Mouse (Mus musculus) intestine, embryonic 16.5 days (tissue): ENCODE data around the gene Gnb2. TPM values are rescaled to one million over a fixed set of nuclear protein-coding genes. Genes with fewer than 3 reads are reported as not detected.

Experiments used
- ATAC-seq: fragments of 200-750 bp; cut with Nextera tagmentation; 2 replicates; pipeline ENCODE4 v1.8.0; 2017; ENCODE audit warnings: moderate TSS enrichment, moderate library complexity
- H3K27ac ChIP-seq: fragments of 300-500 bp; sonication (generic); 2 replicates; pipeline ENCODE4 v1.5.1; 2014; ENCODE audit warnings: mild to moderate bottlenecking, low read length
- H3K27me3 ChIP-seq: fragments of 300-500 bp; sonication (generic); replicated peaks from 2 replicates; pipeline ENCODE4 v1.6.1; 2014; ENCODE audit warnings: low read length, control low read depth, mixed read lengths; ENCODE audit not compliant: control insufficient read depth, insufficient read depth
- H3K36me3 ChIP-seq: fragments of 300-500 bp; sonication (generic); 2 replicates; pipeline ENCODE4 v1.6.1; 2014; ENCODE audit warnings: low read length, control low read depth; ENCODE audit not compliant: control insufficient read depth, insufficient read depth
- H3K4me1 ChIP-seq: fragments of 300-500 bp; sonication (generic); 2 replicates; pipeline ENCODE4 v1.6.1; 2014; ENCODE audit warnings: low read length, control low read depth, mixed read lengths; ENCODE audit not compliant: control insufficient read depth, insufficient read depth
- H3K4me2 ChIP-seq: fragments of 300-500 bp; sonication (generic); 2 replicates; pipeline ENCODE4 v1.6.1; 2014; ENCODE audit warnings: low read depth, low read length, control low read depth
- H3K4me3 ChIP-seq: fragments of 300-500 bp; sonication (generic); 2 replicates; pipeline ENCODE4 v1.5.1; 2014; ENCODE audit warnings: mild to moderate bottlenecking, low read length
- H3K9ac ChIP-seq: fragments of 300-500 bp; sonication (generic); 2 replicates; pipeline ENCODE4 v1.6.1; 2014; ENCODE audit warnings: low read depth, low read length
- H3K9me3 ChIP-seq: fragments of 300-500 bp; sonication (generic); 2 replicates; pipeline ENCODE4 v1.6.1; 2016; ENCODE audit warnings: low read length, control low read depth; ENCODE audit not compliant: control insufficient read depth
- WGBS: fragments of 180-500 bp; shearing (Covaris S2); extraction: QIAGEN DNeasy Blood & Tissue Kit; methylation state at CpG from one replicate; pipeline ENCODE4 v1.1.7; 2014; 5-methylcytosine and 5-hydroxymethylcytosine counted together
- polyA plus RNA-seq: library from polyadenylated mRNA; unstranded; fragments of >200 nt; fragmentation: Nextera tagmentation; extraction: Ambion mirVana; gene quantifications from 2 replicates; pipeline ENCODE4 v1.2.1, GENCODE M21; 2015

Gnb2 gene
- polyA plus RNA-seq, 1 experiment from 2014 or later = 354 TPM

DNA sequence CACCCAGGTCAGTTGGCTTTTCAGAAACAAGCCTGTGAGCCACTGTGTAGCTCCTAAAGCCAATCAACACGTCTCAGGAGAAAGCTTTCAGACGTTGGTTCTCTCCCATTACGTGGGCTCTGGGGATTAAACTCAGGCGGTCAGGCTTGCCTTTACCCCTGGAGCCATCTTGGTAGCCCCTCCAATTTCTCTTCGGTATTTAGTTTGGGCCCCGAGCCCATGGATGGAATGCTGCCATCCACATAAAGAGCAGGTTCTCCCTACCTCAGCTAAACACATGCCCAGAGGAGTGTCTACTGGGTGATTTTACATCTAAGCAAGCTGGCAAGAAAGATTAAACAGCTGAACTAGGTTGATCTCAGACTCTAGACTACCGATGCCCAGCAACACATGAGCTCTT, 33.1 kb downstream of the Gnb2 start:
- peaks cover 14% of the 10 kb centered on the region for H3K4me1 ChIP-seq
- no peak for ATAC-seq
- 90% methylated on average over 7 of the region's 7 CpGs for whole genome bisulfite sequencing
- no peaks in the 10 kb centered on the region for H3K27me3 ChIP-seq
- H3K9me3 ChIP-seq = no peaks in the 10 kb centered on the region
- no peak overlapping the region for H3K4me3 ChIP-seq
- no peak overlapping the region for H3K9ac ChIP-seq
- no peak overlapping the region for H3K4me2 ChIP-seq
- H3K27ac ChIP-seq = no peak overlapping the region
- H3K36me3 ChIP-seq = no peaks in the 10 kb centered on the region

DNA sequence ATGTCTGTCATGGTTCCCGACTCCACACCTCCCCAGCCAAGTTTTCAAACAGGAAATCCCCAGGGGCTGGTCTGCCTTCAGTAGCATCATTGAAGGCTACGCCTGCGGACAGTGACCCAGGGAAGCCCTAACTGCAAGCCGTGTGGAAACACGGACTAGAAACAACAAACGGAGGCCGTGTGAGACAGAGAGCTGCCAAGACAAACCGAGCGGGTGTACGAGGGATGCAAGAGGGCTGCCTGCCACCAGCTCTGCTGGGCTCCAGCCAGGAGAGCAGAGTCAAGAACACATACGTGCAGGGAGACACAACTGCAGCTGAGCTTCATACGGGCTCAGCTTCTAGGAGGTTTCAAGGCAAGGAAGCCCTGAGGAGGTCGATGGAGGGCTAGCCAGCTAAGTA, 39.5 kb downstream of the Gnb2 start:
- H3K9ac ChIP-seq = no peak overlapping the region
- ATAC-seq = no peak
- no peak overlapping the region for H3K27ac ChIP-seq
- WGBS = 73% methylated on average over 13 of the region's 13 CpGs
- no peaks in the 10 kb centered on the region for H3K9me3 ChIP-seq
- H3K4me2 ChIP-seq = no peak overlapping the region
- H3K4me1 ChIP-seq = no peaks in the 10 kb centered on the region
- no peaks in the 10 kb centered on the region for H3K27me3 ChIP-seq
- H3K36me3 ChIP-seq = no peaks in the 10 kb centered on the region
- no peak overlapping the region for H3K4me3 ChIP-seq

DNA sequence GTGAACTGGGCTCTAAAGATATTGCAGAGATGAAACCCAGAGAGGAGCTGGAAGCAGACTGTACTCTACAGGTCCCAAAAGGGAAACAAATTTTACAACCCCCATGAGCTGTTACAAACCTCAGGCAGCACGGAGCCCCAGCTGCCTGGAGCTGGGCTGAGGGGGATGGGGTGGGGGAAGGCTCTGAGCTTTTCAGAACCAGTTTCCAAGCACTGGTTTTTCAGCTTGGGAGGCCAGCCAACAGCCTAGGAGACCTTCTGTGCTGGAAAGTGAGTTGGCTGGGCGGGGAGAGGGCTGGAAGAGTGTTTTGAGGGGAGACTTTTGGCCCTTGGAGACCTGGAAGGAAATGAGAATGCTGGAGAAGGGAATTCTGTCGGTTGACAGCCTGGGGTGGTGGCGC, 41.8 kb downstream of the Gnb2 start:
- no peaks in the 10 kb centered on the region for H3K27me3 ChIP-seq
- no peaks in the 10 kb centered on the region for H3K4me1 ChIP-seq
- WGBS = 42% methylated on average over 4 of the region's 4 CpGs
- no peak overlapping the region for H3K4me3 ChIP-seq
- no peak overlapping the region for H3K27ac ChIP-seq
- no peaks in the 10 kb centered on the region for H3K36me3 ChIP-seq
- no peak overlapping the region for H3K9ac ChIP-seq
- H3K9me3 ChIP-seq = no peaks in the 10 kb centered on the region
- no peak overlapping the region for H3K4me2 ChIP-seq
- no peak for ATAC-seq

DNA sequence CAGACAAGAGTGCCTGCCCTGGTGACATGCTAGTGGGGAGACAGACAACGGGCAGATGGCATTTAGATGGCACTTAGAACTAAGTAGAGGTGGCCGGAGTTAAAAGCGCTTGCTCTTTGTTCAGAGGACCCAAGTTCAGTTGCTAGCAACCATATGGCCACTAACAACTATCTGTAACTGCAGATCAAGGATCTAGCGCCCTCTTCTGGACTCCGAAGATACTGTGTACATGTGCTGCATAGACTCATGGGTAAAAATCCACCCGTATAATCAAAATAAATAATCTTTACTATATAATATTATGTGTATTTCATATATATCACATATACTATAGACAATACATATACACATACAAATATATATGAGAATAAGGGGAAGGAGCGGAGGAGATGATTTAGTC, 45.7 kb downstream of the Gnb2 start:
- ATAC-seq = no peak
- no peak overlapping the region for H3K4me3 ChIP-seq
- no peaks in the 10 kb centered on the region for H3K9me3 ChIP-seq
- no peaks in the 10 kb centered on the region for H3K36me3 ChIP-seq
- no peak overlapping the region for H3K9ac ChIP-seq
- 88% methylated on average over 7 of the region's 7 CpGs for WGBS
- peaks cover 11% of the 10 kb centered on the region for H3K27me3 ChIP-seq
- no peak overlapping the region for H3K27ac ChIP-seq
- H3K4me2 ChIP-seq = no peak overlapping the region
- 0 out of 2 replicates have a peak, but pooled peaks cover 3% of the 10 kb centered on the region for H3K4me1 ChIP-seq

DNA sequence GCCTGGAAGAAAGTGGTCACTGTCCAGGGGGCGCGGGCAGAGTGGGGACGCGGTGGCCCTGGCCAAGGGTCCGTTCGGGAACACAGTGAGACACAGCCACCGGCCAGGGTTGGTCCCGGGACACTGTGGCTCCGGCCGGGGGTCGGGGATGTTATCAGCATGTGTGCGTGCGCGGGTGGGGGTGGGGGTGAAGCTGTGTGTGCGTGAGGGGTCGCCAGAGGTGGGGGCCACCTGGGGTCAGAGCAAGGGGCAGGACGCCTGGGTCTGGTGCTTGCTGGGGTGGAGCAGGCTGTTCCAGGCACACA, 47.5 kb downstream of the Gnb2 start:
- Histone ChIP-seq H3K27me3 (peaks cover 11% of the 10 kb centered on the region), H3K4me2 (peak overlapping the region; percentile 64), H3K27ac (no peak overlapping the region), H3K9ac (peak overlapping the region; percentile 67), H3K4me1 (0 out of 2 replicates have a peak, but pooled peaks cover 3% of the 10 kb centered on the region), H3K9me3 (no peaks in the 10 kb centered on the region), H3K4me3 (peak overlapping the region; percentile 41), H3K36me3 (no peaks in the 10 kb centered on the region)
- ATAC-seq = no peak
- WGBS = 3% methylated on average over 17 of the region's 17 CpGs

DNA sequence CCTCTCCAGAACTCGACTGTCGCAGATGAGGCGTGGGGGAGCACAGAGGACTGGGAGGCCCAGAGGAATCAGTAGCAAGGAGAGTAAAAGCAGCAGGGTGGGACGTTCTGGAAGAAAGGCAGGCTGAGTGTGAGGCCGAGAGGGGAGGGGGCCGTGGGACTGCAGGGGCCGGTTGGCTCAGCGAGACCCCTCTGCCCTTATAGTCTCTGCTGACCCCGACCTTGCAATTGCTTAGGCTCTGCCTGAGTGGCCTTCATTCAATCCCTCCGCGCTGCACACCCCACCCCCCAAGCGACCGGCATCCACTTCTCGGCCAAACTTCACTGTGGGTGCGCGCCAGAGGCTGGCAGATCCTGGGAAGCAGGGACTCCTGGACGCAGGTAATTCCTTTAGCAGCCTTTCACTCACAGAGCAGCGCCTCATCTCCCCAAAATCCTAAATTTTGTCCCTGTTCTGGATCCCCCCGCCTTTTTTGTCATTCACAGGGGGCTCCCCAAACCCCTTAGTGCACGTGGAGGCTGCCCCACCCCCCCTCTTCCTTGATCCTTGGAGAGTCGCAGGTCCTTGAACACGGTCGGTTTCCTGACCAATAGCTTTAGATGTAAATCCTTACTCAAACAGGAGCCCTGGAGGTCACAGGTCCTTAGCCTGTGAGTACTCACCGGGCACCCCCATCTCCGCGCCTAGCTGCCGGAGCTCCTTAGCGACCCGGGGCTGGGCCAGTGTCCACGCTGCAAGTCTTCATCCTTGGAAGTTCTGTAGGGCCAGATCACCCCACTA, 48.0 kb downstream of the Gnb2 start:
- H3K4me1 ChIP-seq = 0 out of 2 replicates have a peak, but pooled peaks cover 3% of the 10 kb centered on the region

DNA sequence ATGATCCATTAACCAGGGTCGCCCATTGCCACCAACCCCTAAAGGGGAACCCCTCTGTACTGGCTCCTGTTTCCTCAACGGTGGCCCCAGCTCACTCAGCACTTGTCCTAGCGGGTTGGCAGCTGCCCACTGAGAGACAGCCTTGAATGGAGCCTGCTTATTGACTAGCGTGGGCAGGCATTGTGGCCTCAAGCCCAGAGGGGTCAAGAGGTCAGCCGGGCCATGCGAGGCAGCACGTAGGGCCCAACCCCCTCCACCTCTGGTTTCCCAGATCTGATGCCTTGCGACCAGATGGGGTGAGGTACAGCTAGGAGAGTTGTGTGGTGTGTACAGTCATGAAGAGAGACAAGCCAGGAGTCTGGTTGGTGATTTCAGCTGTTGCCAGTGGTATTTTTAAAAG, 51.4 kb downstream of the Gnb2 start:
- ATAC-seq = peak; percentile 43; the same call in 1 of the 2 replicates
- H3K4me1 ChIP-seq = 0 out of 2 replicates have a peak, but pooled peaks cover 3% of the 10 kb centered on the region
- H3K27me3 ChIP-seq = peaks cover 11% of the 10 kb centered on the region
- no peaks in the 10 kb centered on the region for H3K9me3 ChIP-seq
- no peak overlapping the region for H3K4me2 ChIP-seq
- no peak overlapping the region for H3K9ac ChIP-seq
- no peak overlapping the region for H3K27ac ChIP-seq
- H3K4me3 ChIP-seq = no peak overlapping the region
- WGBS = 41% methylated on average over 8 of the region's 8 CpGs
- no peaks in the 10 kb centered on the region for H3K36me3 ChIP-seq

More for the DNA sequence above, 48.0 kb downstream of the Gnb2 start:
- Histone ChIP-seq H3K36me3 (no peaks in the 10 kb centered on the region), H3K4me2 (peak overlapping the region; percentile 64), H3K27ac (no peak overlapping the region), H3K9me3 (no peaks in the 10 kb centered on the region), H3K4me3 (peak overlapping the region; percentile 41), H3K9ac (peak overlapping the region; percentile 67), H3K27me3 (peaks cover 11% of the 10 kb centered on the region)
- 10% methylated on average over 29 of the region's 30 CpGs for WGBS
- ATAC-seq = no peak

DNA sequence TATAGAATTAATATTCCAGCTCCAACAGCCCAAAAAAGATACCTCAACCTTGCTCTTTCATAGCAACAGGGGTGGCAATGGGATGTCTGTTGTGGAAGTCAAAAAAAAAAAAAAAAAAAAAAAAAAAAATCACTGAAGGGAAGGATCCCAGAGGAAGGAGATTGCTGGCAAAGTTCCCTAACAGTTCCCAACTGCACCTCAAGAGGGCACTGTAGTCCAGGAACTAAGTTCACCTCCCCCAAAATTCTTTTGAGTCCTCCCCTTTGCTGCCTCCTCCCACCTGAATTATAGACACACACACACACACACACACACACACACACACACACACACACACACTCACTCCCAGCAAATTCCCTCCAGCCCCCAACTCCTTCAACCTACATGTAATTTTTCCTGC, 52.2 kb downstream of the Gnb2 start:
- Histone ChIP-seq H3K36me3 (no peaks in the 10 kb centered on the region), H3K27ac (no peak overlapping the region), H3K27me3 (peaks cover 11% of the 10 kb centered on the region), H3K4me3 (no peak overlapping the region), H3K9me3 (no peaks in the 10 kb centered on the region), H3K4me1 (0 out of 2 replicates have a peak, but pooled peaks cover 3% of the 10 kb centered on the region), H3K4me2 (no peak overlapping the region), H3K9ac (no peak overlapping the region)
- no peak for ATAC-seq
